Mouse (Mus musculus) spleen, adult 2 months (tissue): Measurements from ENCODE around the gene Ttc12. TPM values are rescaled to one million over a fixed set of nuclear protein-coding genes. Genes with fewer than 3 reads are reported as not detected.
A peak's percentile ranks its signal among the peaks of the same experiment; 100 is the strongest.

Experiments
- DNase-seq, 2 experiments: peaks; one replicate each; pipeline versions ENCODE4 v3.0.0 to v3.0.0-alpha.2; 2012 to 2021; ENCODE audit warnings: low spot score in 2 of 2, low read depth in 1 of 2
- H3K27ac ChIP-seq: fragments of 200-500 bp; 2 replicates; pipeline ENCODE4 v1.5.1; 2012; ENCODE audit warnings: low read length, inconsistent platforms; ENCODE audit not compliant: insufficient read depth
- H3K27me3 ChIP-seq: fragments of 200-500 bp; 2 replicates; pipeline ENCODE4 v1.6.1; 2012; ENCODE audit warnings: mild to moderate bottlenecking, moderate library complexity, low read length, inconsistent platforms; ENCODE audit not compliant: control insufficient read depth, insufficient read depth
- H3K36me3 ChIP-seq: fragments of 200-500 bp; 2 replicates; pipeline ENCODE4 v1.6.1; 2012; ENCODE audit warnings: mild to moderate bottlenecking, low read length, inconsistent platforms; ENCODE audit not compliant: control insufficient read depth, insufficient read depth
- H3K4me1 ChIP-seq: fragments of 200-500 bp; 2 replicates; pipeline ENCODE4 v1.6.1; 2011; ENCODE audit warnings: inconsistent platforms; ENCODE audit not compliant: control insufficient read depth, insufficient read depth, insufficient read length
- H3K4me3 ChIP-seq: fragments of 200-500 bp; 2 replicates; pipeline ENCODE4 v1.5.1; 2011; ENCODE audit warnings: mild to moderate bottlenecking, inconsistent platforms; ENCODE audit not compliant: insufficient read depth, insufficient read length; ENCODE audit errors: extremely low read depth
- CTCF ChIP-seq: fragments of 200-500 bp; IDR thresholded peaks from 2 replicates; pipeline ENCODE4 v1.5.1; 2011; ENCODE audit warnings: mild to moderate bottlenecking, inconsistent platforms; ENCODE audit not compliant: insufficient read depth, insufficient read length, insufficient replicate concordance; ENCODE audit errors: extremely low read depth
- POLR2A ChIP-seq: fragments of 200-500 bp; IDR thresholded peaks from 2 replicates; pipeline ENCODE4 v1.6.1; 2011; ENCODE audit warnings: low read depth, low read length, inconsistent platforms
- WGBS: fragments of 180-500 bp; shearing (Covaris S2); methylation state at CpG from one replicate; pipeline ENCODE4 v1.1.7; 2018; 5-methylcytosine and 5-hydroxymethylcytosine counted together
- polyA plus RNA-seq: library from polyadenylated mRNA; depleted of rRNA; stranded (reverse); fragments of >200 nt; gene quantifications from 2 replicates; pipeline ENCODE4 v1.2.3, GENCODE M21; 2012; rRNA removed

Gene Ttc12
- polyA plus RNA-seq, result 0.33 and 0.34 TPM in 2 replicates

- H3K4me1 ChIP-seq, result no peaks in the 10 kb centered on the region
- H3K27me3 ChIP-seq, result no peaks in the 10 kb centered on the region
- H3K27ac ChIP-seq, result no peak within 1 kb of the TSS
- peak within 1 kb of the TSS; percentile 61 for H3K4me3 ChIP-seq
- peak in 1 of 2 experiments; percentile 25 for DNase-seq
- no peaks in the 10 kb centered on the region for H3K36me3 ChIP-seq
- 4% methylated on average over 18 of the region's 18 CpGs for WGBS
- TF ChIP-seq POLR2A (no peak), CTCF (no peak)
These were observed at the start of gene Ttc12 for GRCm38 (mm10) chr9:49485892-49486311. Gene Ttc12 (minus strand): TSS chr9:49486225.

DNA sequence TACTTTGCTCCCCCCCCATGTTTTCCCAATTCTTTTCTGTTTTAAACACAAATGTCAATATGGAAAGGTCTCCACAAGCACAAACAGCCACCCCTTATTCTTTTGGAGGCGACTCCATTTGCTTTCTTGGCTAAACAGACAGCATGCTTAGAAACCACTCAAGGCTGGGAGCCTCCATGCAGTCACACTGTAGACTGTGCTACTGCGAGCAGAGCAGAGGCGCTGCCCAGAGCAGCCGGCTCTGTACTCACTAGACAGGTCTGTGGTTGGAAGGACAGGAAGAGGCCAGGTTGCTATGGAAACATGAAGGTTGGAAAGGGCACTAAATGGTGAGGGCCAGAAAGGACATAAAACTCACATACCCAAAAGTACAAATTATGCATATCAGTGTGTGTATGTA, 48.9 kb upstream of the Ttc12 start:
- 46% methylated on average over 4 of the region's 4 CpGs for WGBS
- H3K4me1 ChIP-seq, result no peaks in the 10 kb centered on the region
- no peak overlapping the region for H3K27ac ChIP-seq
- H3K4me3 ChIP-seq, result no peak overlapping the region
- H3K36me3 ChIP-seq, result no peaks in the 10 kb centered on the region
- TF ChIP-seq POLR2A, result no peak
- TF ChIP-seq CTCF, result no peak
- no peak for DNase-seq
- no peaks in the 10 kb centered on the region for H3K27me3 ChIP-seq

DNA sequence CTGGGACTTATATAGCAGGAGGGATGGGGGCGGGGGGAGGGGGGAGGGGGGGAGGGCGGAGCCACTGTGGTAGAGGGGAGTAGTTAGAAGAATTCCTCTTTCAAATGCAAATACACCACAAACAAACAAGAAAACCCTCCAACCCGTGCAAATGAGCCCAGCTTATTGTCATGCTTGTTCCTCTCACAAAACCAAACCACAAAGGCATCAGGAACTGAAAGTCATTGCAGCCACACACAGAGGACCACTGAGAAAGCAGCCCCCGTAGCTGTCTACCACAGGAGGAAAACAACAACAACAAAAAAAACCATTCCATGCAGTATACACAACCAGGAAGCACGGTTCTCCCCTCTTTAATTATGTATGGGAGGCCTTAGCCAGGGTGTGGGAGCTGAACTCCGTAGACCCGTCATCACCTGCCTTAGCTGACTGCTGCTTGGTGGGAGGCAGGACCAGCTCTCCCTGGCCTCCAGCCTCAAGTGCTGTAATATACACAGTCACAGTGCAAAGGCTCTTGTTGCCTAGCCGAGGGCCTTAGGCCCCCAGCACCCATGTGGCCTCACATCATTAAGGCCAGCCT, 48.0 kb upstream of the Ttc12 start:
- H3K36me3 ChIP-seq, result no peaks in the 10 kb centered on the region
- TF ChIP-seq POLR2A (no peak), CTCF (no peak)
- DNase-seq, result no peak
- no peak overlapping the region for H3K4me3 ChIP-seq
- no peak overlapping the region for H3K27ac ChIP-seq
- H3K27me3 ChIP-seq, result no peaks in the 10 kb centered on the region
- 50% methylated on average over 8 of the region's 8 CpGs for WGBS
- no peaks in the 10 kb centered on the region for H3K4me1 ChIP-seq

- 73% methylated on average over 7 of the region's 7 CpGs for WGBS
- Histone ChIP-seq H3K27me3 (no peaks in the 10 kb centered on the region), H3K36me3 (no peaks in the 10 kb centered on the region), H3K27ac (no peak overlapping the region), H3K4me3 (no peak overlapping the region), H3K4me1 (no peaks in the 10 kb centered on the region)
- no peak for TF ChIP-seq CTCF
- TF ChIP-seq POLR2A, result no peak
- no peak for DNase-seq
These were observed 47.4 kb upstream of the Ttc12 start for GRCm38 (mm10) chr9:49533455-49533854.

GRCm38 (mm10) chr9:49531833-49532232, 45.8 kb upstream of the Ttc12 start:
- no peaks in the 10 kb centered on the region for H3K36me3 ChIP-seq
- H3K4me3 ChIP-seq, result no peak overlapping the region
- H3K27ac ChIP-seq, result no peak overlapping the region
- no peaks in the 10 kb centered on the region for H3K4me1 ChIP-seq
- 91% methylated on average over 6 of the region's 6 CpGs for WGBS
- TF ChIP-seq POLR2A (no peak), CTCF (no peak)
- DNase-seq, result no peak
- no peaks in the 10 kb centered on the region for H3K27me3 ChIP-seq

DNA sequence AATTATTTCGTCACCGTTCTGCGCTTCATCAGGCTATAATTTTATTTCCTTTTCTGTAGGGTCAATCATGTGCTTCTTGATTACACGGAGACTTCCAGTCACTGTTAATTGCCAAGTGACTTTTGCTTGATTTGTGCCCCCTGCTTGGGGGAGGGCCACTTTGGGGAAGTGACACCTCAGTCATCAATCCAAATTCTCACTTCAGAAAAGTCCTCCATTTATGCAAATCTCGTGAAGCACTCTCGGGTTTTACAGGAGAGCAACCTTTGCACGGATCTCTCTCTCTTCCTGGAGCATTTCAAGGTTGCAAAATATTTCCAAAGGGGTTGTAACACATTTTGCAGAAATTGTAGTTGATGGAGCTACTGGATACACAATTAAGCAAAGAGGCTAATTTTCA, 45.2 kb upstream of the Ttc12 start:
- no peaks in the 10 kb centered on the region for H3K4me1 ChIP-seq
- DNase-seq, result no peak
- no peaks in the 10 kb centered on the region for H3K36me3 ChIP-seq
- H3K27me3 ChIP-seq, result no peaks in the 10 kb centered on the region
- no peak overlapping the region for H3K4me3 ChIP-seq
- 47% methylated on average over 7 of the region's 7 CpGs for WGBS
- TF ChIP-seq CTCF, result no peak
- TF ChIP-seq POLR2A, result no peak
- no peak overlapping the region for H3K27ac ChIP-seq

GRCm38 (mm10) chr9:49530739-49531138, 44.7 kb upstream of the Ttc12 start:
- no peak for DNase-seq
- TF ChIP-seq POLR2A, result no peak
- no peak for TF ChIP-seq CTCF
- H3K27me3 ChIP-seq, result no peaks in the 10 kb centered on the region
- WGBS, result 63% methylated on average over 4 of the region's 4 CpGs
- H3K4me3 ChIP-seq, result no peak overlapping the region
- no peaks in the 10 kb centered on the region for H3K4me1 ChIP-seq
- no peaks in the 10 kb centered on the region for H3K36me3 ChIP-seq
- no peak overlapping the region for H3K27ac ChIP-seq
